Mouse (Mus musculus) right cerebral cortex, postnatal 4 days (tissue): ENCODE data around the gene Zfp618.

ENCODE experiments used
- DNase-seq: peaks from one replicate; pipeline ENCODE4 v3.0.0-alpha.2; 2022

Zfp618 gene

DNA sequence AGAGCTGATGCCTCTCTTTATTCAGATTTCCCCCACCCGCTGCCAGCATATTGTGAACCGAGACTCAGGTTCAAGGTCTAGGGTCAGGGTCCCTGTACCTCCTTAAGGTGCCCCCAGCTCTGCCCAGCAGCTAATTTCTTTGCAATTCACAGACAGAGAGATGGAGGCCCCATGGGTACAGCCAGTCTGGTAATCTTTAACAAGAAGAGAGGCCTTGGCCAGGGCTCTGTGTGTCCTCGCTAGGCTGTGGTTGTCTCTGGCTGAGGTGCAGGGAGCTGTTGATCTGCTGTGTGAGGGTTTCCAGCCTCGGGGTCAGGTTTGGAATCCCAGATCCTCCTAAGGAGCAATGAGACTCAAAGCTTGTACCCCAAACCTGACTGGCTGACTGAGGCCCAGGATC lies 200.3 kb downstream of the Zfp618 start:
- no peak for DNase-seq

DNA sequence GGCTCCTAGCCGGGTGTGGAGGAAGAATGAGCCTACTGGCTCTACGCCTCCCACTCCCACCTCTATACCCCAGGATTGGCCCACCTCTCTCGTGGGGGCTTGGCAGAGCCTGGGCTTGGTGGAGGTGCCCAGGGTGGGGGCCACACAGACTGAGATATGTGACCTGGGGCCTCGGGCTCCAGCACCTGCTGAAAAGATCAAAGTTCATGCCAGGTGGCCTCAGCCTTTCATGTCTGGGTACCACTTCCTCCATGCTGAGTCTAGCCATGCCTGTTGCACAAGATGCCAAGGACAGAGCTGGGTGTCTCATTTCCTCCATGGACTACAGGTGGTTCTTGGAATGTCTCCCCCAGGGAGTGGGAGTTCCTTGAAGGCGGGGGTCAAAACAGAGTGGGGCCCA lies 200.9 kb downstream of the Zfp618 start:
- no peak for DNase-seq

DNA sequence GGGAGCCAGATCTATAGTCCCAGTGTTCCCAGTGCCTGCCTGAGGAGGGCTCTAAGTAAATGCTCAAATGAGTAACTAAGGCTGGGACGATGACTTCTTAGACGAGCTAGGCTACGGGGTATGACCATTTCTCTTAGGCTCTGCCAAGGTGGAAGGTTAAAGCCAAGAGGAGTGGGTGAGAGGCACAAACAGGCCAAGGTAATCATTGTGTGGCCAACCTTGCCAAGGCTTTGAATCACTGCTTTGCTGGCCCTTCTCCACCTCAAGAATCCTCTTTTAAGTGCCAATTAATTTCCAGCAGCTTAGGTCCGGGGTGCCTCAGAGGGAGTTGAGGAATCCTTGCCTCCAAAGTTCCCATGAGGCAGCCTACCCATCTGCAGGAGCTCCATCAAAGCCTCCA lies 204.7 kb downstream of the Zfp618 start:
- DNase-seq: no peak

DNA sequence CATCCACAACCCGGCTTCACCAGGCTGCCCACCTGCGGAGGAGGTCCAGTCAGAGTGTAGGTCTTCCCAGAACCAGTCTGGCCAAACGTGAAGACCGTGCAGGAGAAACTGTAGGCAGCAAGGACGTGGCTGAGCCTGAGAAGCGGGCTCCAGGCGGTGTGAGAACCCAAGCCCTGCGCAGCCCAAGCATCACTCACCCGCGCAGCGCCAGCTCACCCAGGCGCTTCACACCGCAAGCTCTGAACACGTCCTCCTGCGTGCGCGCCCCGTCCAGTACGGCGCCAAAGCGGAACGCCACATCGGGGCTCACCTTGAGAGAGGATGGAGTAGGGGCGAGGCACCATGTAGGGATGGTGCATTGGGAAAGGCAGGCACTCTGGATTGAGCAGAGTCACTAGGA lies 205.7 kb downstream of the Zfp618 start:
- no peak for DNase-seq

DNA sequence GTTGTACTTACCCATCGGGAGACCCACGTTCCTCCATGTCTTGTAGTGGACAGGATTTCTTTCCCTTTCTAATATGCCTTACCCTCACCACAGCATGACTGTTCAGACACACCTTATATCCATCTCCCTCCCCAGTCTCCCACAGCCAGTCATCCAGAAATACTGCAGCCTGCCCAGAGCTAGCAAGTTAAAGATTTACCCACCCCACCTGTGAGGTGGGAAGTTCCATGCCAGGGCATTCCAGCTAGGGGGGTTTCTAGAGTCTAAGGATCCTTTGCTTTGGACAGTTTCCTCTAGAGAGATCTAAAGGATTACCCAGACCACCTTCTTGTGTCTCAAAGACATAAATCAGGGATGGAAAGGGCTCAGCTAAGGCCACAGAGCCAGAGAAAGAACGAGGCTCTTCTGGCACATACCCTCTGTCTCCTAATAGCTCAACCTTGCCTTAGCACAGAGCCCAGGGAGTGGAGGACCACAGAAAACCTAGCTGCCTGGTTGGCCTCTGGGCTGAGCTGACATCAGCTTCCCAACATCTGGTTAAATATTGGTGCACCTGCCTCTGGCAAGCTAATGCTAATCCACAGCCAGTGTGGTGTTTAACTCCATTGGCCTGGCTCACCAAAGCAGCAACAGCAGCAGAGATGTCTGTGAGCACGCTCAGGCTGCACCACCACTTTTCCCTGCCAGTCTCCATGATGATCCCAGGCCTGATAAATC lies 206.8 kb downstream of the Zfp618 start, which contains the start of gene Kif12:
Gene Kif12, minus strand, starts transcription at position 163 of the 717 bp plus-strand sequence.
- DNase-seq: no peak

DNA sequence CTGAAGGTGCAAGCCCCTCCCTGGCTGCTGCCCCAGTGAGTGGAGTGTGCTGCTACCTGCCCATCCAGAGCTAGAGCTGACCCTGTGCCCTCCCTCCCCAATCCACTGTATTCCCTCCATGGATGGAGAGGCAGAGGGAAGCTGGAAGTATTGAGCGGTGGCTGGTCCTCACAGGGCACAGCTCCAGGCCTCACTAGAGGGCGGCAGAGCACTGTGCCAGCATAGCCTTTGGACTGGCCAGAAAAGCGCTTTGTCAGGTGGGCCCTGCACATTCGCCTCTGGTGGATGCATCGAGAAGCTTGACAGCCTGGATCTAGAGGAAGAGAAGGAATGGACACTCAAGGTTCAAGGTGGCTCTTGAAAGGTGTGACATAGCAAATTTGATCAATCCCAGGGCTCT lies 216.2 kb downstream of the Zfp618 start:
- peak; percentile 68 for DNase-seq

DNA sequence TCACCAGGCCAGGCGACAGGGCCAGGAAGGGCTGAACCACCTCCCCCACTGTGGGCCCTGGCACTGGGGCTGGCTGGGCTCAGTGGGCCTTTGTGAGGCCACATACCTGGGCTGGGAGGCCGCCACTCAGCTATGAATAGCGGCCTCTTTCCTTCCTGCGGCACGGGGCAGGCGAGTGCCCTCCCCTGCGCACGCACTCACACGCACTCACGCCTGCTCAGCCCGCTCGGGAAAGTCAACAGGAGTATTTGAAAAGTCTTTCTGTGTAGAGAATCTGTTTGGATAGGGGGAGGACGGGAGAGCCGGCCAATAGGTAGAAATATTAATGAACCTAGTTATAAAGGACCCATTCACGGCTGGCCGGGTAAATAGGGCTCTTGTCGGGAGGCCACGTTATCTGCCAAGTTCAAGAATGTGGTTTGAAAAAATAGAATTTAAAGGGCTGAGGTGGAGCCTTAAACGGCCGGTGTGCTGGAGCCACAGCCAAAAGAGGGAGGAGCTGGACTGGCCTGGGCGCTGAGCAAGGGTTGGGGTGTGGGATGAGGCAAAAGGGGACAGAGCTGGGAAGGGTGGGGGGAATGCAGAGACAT lies 221.0 kb downstream of the Zfp618 start:
- DNase-seq: no peak
